Mouse (Mus musculus) spleen, adult 2 months (tissue): Measurements from ENCODE around the gene Slc26a5.

Experiments
- CTCF ChIP-seq: fragments of 200-500 bp; IDR thresholded peaks from 2 replicates; pipeline ENCODE4 v1.5.1; 2011; ENCODE audit warnings: mild to moderate bottlenecking, inconsistent platforms; ENCODE audit not compliant: insufficient read depth, insufficient read length, insufficient replicate concordance; ENCODE audit errors: extremely low read depth
- POLR2A ChIP-seq: fragments of 200-500 bp; IDR thresholded peaks from 2 replicates; pipeline ENCODE4 v1.6.1; 2011; ENCODE audit warnings: low read depth, low read length, inconsistent platforms

DNA sequence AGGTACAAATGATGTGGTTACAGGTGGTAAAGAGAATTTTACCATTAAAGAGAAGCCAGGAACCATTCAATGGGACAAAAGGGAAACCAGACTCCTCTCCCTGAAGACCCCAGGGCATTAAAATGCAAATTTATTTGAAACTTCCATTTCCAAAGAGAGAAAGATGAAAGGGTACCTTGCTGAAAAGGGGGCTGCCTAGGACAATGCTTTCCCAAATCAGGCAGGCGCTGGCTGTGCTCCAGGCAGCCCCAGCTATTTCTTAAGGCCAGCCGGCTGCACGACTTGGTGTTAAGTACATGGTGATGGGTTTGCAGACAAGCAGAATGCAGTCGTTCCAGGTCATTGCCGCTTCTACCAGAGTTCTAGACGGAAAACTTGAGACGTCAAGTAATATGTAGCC is 39.0 kb downstream of the Slc26a5 start:
- TF ChIP-seq POLR2A (no peak), CTCF (no peak)
